Mouse (Mus musculus) megakaryocyte, embryonic 14.5 days (primary cell): ENCODE results near the gene Anxa11.

Experiments
- FLI1 ChIP-seq: IDR thresholded peaks from 2 replicates; pipeline ENCODE4 v1.6.1; 2012; ENCODE audit warnings: low read length, inconsistent platforms, mixed read lengths
- GATA1 ChIP-seq: IDR thresholded peaks from 3 replicates; pipeline ENCODE4 v1.6.1; 2012; ENCODE audit warnings: mixed read lengths, low read length, inconsistent platforms, borderline replicate concordance

DNA sequence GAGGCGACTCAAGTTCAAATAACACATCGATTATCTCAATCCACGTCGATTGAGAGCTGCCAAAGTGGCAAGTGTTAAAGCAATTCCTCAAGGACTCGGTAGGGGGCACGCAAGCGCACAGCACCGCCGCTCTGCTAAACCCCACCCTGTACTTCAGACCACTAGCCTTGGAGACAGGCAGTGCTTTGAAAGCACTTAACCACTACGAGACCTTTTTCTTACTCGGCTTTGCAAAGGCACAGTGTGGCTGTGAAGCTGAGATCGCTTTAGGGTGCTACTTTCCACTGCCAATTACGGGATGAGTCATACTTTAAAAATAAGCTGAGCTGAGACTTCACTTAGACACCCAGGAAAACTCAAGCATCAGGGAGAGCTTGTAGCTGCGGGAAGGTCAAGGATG, 9.7 kb upstream of the Anxa11 start:
- TF ChIP-seq FLI1 (no peak), GATA1 (no peak)
